Mouse (Mus musculus): ENCODE results near the gene Gm11096.

Gm11096 gene

GRCm38 (mm10) chr17:81441463-81441862 lies at the start of gene Gm11096:
Gm11096 (plus strand) TSS chr17:81441763.
- no peak for DNase-seq (ENCODE audit: low read depth, low spot score)

- DNase-seq (ENCODE audit: low read depth, low spot score): no peak
Measured at GRCm38 (mm10) chr17:81393040-81393439, 48.5 kb upstream of the Gm11096 start.

GRCm38 (mm10) chr17:81394124-81394523 lies 47.4 kb upstream of the Gm11096 start:
- DNase-seq (ENCODE audit: low read depth, low spot score): no peak

- peak; percentile 56 for DNase-seq (ENCODE audit: low read depth, low spot score)
Measured at GRCm38 (mm10) chr17:81397434-81397833, 44.1 kb upstream of the Gm11096 start.

- no peak for DNase-seq (ENCODE audit: low read depth, low spot score)
Measured at GRCm38 (mm10) chr17:81400377-81400776, 41.2 kb upstream of the Gm11096 start.

GRCm38 (mm10) chr17:81402636-81403035 lies 38.9 kb upstream of the Gm11096 start:
- peak; percentile 87 for DNase-seq (ENCODE audit: low read depth, low spot score)

GRCm38 (mm10) chr17:81403121-81403520 lies 38.4 kb upstream of the Gm11096 start:
- no peak for DNase-seq (ENCODE audit: low read depth, low spot score)

GRCm38 (mm10) chr17:81404225-81404624 lies 37.3 kb upstream of the Gm11096 start:
- DNase-seq (ENCODE audit: low read depth, low spot score): peak; percentile 41

GRCm38 (mm10) chr17:81412736-81413135 lies 28.8 kb upstream of the Gm11096 start:
- peak; percentile 74 for DNase-seq (ENCODE audit: low read depth, low spot score)

- DNase-seq (ENCODE audit: low read depth, low spot score): no peak
Measured at GRCm38 (mm10) chr17:81416361-81417114, 25.0 kb upstream of the Gm11096 start.

GRCm38 (mm10) chr17:81419802-81420459 lies 21.6 kb upstream of the Gm11096 start:
- peak; percentile 92 for DNase-seq (ENCODE audit: low read depth, low spot score)

- peak; percentile 60 for DNase-seq (ENCODE audit: low read depth, low spot score)
Measured at GRCm38 (mm10) chr17:81424256-81424912, 17.2 kb upstream of the Gm11096 start.

- DNase-seq (ENCODE audit: low read depth, low spot score): peak; percentile 83
Measured at GRCm38 (mm10) chr17:81427245-81427644, 14.3 kb upstream of the Gm11096 start.

- no peak for DNase-seq (ENCODE audit: low read depth, low spot score)
Measured at GRCm38 (mm10) chr17:81432733-81433132, 8.8 kb upstream of the Gm11096 start.

GRCm38 (mm10) chr17:81433148-81433547 lies 8.4 kb upstream of the Gm11096 start:
- no peak for DNase-seq (ENCODE audit: low read depth, low spot score)

- DNase-seq (ENCODE audit: low read depth, low spot score): peak; percentile 28
Measured at GRCm38 (mm10) chr17:81455269-81455668, 13.7 kb downstream of the Gm11096 start.

- no peak for DNase-seq (ENCODE audit: low read depth, low spot score)
Measured at GRCm38 (mm10) chr17:81455977-81456376, 14.4 kb downstream of the Gm11096 start.

- no peak for DNase-seq (ENCODE audit: low read depth, low spot score)
Measured at GRCm38 (mm10) chr17:81459379-81459778, 17.8 kb downstream of the Gm11096 start.

- DNase-seq (ENCODE audit: low read depth, low spot score): peak; percentile 41
Measured at GRCm38 (mm10) chr17:81468941-81469340, 27.4 kb downstream of the Gm11096 start.

- DNase-seq (ENCODE audit: low read depth, low spot score): peak; percentile 46
Measured at GRCm38 (mm10) chr17:81473363-81473762, 31.8 kb downstream of the Gm11096 start.

- peak; percentile 45 for DNase-seq (ENCODE audit: low read depth, low spot score)
Measured at GRCm38 (mm10) chr17:81477420-81477819, 35.9 kb downstream of the Gm11096 start.

- no peak for DNase-seq (ENCODE audit: low read depth, low spot score)
Measured at GRCm38 (mm10) chr17:81479807-81480206, 38.2 kb downstream of the Gm11096 start.
